Mouse (Mus musculus): ENCODE measurements at regions not wholly inside any gene's neighbourhood (a gene's known extent, or its start where the extent isn't known, plus 50 kb on each side); places are given as distances from the start of the nearest gene placed in this dataset.

GRCm38 (mm10) chr13:44509526-44510159 is 219.6 kb upstream of the Jarid2 start:
- ATAC-seq, result no peak
- 34% methylated on average over 11 of the region's 11 CpGs for WGBS
- H3K27ac ChIP-seq, result no peak overlapping the region

DNA sequence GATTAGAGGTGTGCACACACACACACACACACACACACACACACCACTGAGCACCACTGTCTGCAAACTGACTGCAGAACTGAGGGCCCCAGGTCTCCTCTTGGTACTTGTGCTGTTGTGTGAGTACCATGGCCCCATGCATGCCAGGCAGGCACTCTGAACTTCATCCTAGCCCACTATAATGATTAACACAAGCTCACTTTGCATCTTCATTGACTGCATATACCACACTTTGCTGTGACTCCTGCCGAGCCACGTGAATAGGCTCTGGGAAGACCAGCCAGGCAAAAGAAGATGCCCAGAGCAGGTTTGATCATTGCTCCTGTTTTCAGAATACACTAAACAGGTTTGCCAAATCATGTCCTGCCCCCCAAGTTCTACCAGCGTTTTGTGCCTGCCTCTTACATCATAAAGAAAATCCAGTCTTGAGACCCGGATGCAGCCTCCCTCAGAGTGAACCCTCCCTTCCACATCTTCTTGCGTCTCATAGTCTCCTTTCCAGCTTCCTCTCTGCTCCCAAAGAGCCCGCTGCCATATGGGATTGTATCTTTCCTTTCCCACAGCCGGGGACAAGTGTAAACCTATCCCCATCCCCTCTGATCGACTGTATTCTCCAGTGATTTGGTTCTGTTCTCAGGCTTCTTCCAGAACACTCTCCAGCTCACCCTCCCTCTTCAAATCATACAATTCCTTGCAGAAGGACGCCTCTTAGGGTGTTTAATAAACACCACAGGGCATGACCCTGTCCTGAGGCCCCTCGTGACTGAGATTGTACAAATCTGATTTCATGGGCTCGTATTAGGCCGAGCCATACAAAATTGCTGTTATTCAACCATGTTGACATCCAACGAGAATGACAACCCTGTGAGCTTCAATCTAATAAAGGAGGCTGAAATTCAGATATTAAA is 215.6 kb upstream of the Jarid2 start:
- no peak overlapping the region for H3K4me3 ChIP-seq
- H3K27me3 ChIP-seq, result no peaks in the 10 kb centered on the region
- no peak for ATAC-seq
- H3K36me3 ChIP-seq (ENCODE audit: poor library complexity, severe bottlenecking), result no peaks in the 10 kb centered on the region
- H3K4me2 ChIP-seq, result no peak overlapping the region
- no peak overlapping the region for H3K9ac ChIP-seq
- 73% methylated on average over 13 of the region's 13 CpGs for WGBS
- H3K9me3 ChIP-seq (replicated peaks), result no peaks in the 10 kb centered on the region
- no peak overlapping the region for H3K27ac ChIP-seq
- peaks cover 4% of the 10 kb centered on the region; the same call in 1 of the 2 replicates for H3K4me1 ChIP-seq

More at GRCm38 (mm10) chr13:44509526-44510159, 219.6 kb upstream of the Jarid2 start:
- no peak overlapping the region for H3K4me2 ChIP-seq
- H3K4me3 ChIP-seq, result no peak overlapping the region
- H3K9ac ChIP-seq, result no peak overlapping the region
- H3K9me3 ChIP-seq (replicated peaks), result no peaks in the 10 kb centered on the region
- H3K4me1 ChIP-seq, result peaks cover 8% of the 10 kb centered on the region; the same call in 1 of the 2 replicates
- H3K36me3 ChIP-seq (ENCODE audit: poor library complexity, severe bottlenecking), result no peaks in the 10 kb centered on the region
- H3K27me3 ChIP-seq, result no peaks in the 10 kb centered on the region

DNA sequence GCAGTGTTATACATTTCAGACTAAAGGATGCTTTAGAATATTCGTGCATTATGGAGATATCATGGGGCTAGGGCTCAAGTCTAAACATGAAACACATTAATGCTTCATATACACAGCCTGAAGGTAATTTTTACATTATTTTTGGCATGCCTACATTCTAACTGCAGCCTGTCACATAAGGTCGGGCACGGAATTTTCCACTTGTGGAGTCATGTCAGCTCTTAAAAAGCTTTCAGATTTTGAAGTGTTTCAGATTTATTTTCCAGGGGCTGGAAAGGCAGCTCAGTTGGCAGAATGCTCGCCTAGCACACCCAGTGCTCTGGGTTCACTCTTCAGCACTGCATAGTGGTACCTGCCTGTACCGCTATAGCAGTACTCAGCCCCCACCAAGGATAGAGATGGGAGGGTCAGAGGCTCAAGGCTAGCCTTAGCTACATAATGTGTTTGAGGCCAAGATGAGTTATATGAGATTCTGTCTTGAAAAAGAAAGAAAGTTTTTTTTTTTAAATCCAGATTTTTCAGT is 214.6 kb upstream of the Jarid2 start:
- WGBS, result 85% methylated on average over 5 of the region's 5 CpGs
- no peak overlapping the region for H3K27ac ChIP-seq
- no peak overlapping the region for H3K4me3 ChIP-seq
- H3K36me3 ChIP-seq (ENCODE audit: poor library complexity, severe bottlenecking), result no peaks in the 10 kb centered on the region
- H3K4me2 ChIP-seq, result no peak overlapping the region
- H3K4me1 ChIP-seq, result peaks cover under 1% of the 10 kb centered on the region; the same call in 1 of the 2 replicates
- no peaks in the 10 kb centered on the region for H3K27me3 ChIP-seq
- ATAC-seq, result no peak
- H3K9ac ChIP-seq, result no peak overlapping the region
- no peaks in the 10 kb centered on the region for H3K9me3 ChIP-seq (replicated peaks)

- ATAC-seq, result no peak
Measured at GRCm38 (mm10) chr13:44516863-44517262, 212.4 kb upstream of the Jarid2 start.

GRCm38 (mm10) chr13:44517312-44517711 is 212.0 kb upstream of the Jarid2 start:
- ATAC-seq, result no peak
- Histone ChIP-seq H3K4me2 (no peak overlapping the region), H3K4me3 (no peak overlapping the region), H3K4me1 (0 out of 2 replicates have a peak, but pooled peaks cover 3% of the 10 kb centered on the region), H3K9me3 (replicated peaks) (no peaks in the 10 kb centered on the region), H3K27ac (no peak overlapping the region), H3K36me3 (ENCODE audit: poor library complexity, severe bottlenecking) (no peaks in the 10 kb centered on the region), H3K9ac (no peak overlapping the region), H3K27me3 (no peaks in the 10 kb centered on the region)
- WGBS, result 89% methylated on average over 9 of the region's 9 CpGs

More at GRCm38 (mm10) chr13:44516863-44517262, 212.4 kb upstream of the Jarid2 start:
- 72% methylated on average over 4 of the region's 4 CpGs for WGBS
- Histone ChIP-seq H3K4me1 (0 out of 2 replicates have a peak, but pooled peaks cover 3% of the 10 kb centered on the region), H3K27ac (no peak overlapping the region), H3K36me3 (ENCODE audit: poor library complexity, severe bottlenecking) (no peaks in the 10 kb centered on the region), H3K27me3 (no peaks in the 10 kb centered on the region), H3K4me2 (no peak overlapping the region), H3K9me3 (replicated peaks) (no peaks in the 10 kb centered on the region), H3K9ac (no peak overlapping the region), H3K4me3 (no peak overlapping the region)

DNA sequence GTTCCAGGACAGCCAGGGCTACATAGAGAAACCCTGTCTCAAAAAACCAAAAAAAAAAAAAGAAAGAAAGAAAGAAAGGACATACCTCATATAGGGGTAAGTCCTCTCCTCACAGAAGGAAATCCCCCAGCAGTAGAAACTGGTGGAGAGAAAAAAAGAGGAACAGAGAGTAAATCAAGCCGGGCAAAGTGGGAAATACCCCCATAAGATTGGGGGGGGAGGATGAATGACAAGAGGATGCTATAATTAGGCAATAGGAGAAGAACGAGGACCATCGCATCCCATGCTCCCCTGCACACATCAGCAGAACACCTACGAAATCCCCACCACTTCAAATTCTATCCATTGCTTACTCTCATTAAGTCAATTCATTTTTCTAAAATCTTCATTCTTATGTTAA is 211.1 kb upstream of the Jarid2 start:
- WGBS, result 91% methylated on average over 4 of the region's 4 CpGs
- H3K9ac ChIP-seq, result no peak overlapping the region
- H3K4me1 ChIP-seq, result 0 out of 2 replicates have a peak, but pooled peaks cover 3% of the 10 kb centered on the region
- H3K36me3 ChIP-seq (ENCODE audit: poor library complexity, severe bottlenecking), result no peaks in the 10 kb centered on the region
- H3K27ac ChIP-seq, result no peak overlapping the region
- no peak overlapping the region for H3K4me3 ChIP-seq
- H3K4me2 ChIP-seq, result no peak overlapping the region
- H3K9me3 ChIP-seq (replicated peaks), result no peaks in the 10 kb centered on the region
- no peaks in the 10 kb centered on the region for H3K27me3 ChIP-seq
- ATAC-seq, result no peak

DNA sequence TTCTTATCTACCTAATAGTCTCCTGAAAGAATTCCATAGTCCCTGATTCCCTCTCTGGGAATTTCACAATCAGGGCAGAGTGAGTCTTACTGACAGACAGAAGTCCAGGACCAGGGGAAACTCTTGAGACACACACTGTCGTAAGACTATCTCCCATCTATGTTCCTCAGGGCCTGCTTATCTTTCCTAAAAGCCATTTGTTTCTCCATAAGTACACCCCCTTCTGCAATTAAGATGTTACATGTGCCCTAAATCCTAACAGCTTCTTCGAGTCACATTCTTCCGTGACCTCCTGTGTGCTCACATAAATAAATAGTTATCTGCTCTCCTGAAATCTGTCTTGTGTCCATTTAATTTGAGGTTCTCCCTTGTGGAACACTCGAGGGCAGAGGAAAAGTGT is 205.8 kb upstream of the Jarid2 start:
- ATAC-seq, result no peak
- H3K9me3 ChIP-seq (replicated peaks), result no peaks in the 10 kb centered on the region
- no peaks in the 10 kb centered on the region for H3K36me3 ChIP-seq (ENCODE audit: poor library complexity, severe bottlenecking)
- H3K4me2 ChIP-seq, result no peak overlapping the region
- 84% methylated on average over 4 of the region's 4 CpGs for WGBS
- 0 out of 2 replicates have a peak, but pooled peaks cover 3% of the 10 kb centered on the region for H3K4me1 ChIP-seq
- H3K9ac ChIP-seq, result no peak overlapping the region
- H3K4me3 ChIP-seq, result no peak overlapping the region
- no peak overlapping the region for H3K27ac ChIP-seq
- H3K27me3 ChIP-seq, result no peaks in the 10 kb centered on the region

DNA sequence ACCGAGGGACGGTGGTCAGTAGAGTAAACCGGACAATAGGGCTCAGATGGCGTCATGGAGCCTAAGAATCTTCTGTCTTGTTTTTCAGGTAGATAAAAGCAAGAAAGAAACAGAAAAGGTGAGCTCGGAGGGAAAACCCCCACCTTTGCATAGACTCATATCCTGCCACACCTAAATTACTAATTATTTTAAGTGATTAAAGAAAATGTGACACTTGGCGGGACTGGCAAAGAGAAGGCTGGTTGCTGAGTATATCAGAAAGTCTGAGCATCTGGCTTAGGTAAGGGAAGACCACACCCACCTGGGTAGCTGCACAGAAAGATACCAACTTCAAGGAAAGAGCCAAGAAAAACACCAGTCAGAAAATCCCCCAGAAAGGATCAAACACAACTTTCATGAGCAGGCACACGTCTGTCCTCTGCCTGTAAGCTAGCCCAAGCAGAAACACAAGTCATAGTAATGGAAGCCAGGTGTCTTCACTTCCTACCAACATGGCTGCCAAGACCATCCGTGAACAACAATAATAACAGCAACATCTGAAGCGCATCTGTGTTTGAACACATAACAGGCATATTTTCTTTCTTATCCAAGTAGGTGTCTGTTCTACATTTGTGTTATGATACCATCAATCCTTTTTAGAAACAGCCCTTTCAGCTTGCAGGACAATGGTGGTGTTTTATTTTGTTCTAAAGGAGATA is 198.3 kb upstream of the Jarid2 start:
- Histone ChIP-seq H3K27me3 (no peaks in the 10 kb centered on the region), H3K4me2 (no peak overlapping the region), H3K4me3 (no peak overlapping the region), H3K4me1 (no peaks in the 10 kb centered on the region), H3K36me3 (ENCODE audit: poor library complexity, severe bottlenecking) (no peaks in the 10 kb centered on the region), H3K9me3 (replicated peaks) (no peaks in the 10 kb centered on the region), H3K9ac (no peak overlapping the region), H3K27ac (no peak overlapping the region)
- ATAC-seq, result no peak
- WGBS, result 90% methylated on average over 9 of the region's 9 CpGs

DNA sequence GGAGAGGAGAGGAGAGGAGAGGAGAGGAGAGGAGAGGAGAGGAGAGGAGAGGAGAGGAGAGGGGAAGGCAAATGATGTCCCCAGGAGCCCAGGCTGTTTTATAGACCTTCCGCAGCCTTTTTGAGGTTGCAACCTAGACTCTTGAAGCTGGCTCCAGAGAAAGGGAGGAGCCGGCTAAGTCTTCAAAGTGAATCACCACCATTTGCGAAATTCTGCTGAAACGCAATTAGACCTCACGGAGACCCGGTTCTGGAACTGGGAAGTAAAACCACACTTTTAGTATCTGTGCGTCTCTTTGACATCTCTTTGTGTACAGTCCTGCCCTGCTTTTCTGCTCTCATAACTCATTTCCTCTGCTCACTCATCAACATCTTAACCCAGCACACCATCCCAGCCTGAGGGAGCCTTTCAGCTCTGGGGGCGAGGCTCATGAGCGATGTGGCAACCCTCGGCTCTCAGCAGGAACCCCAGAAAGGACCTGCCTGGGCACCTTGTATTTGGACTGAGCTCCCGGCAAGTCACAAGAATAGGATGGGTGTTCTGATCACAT is 196.6 kb upstream of the Jarid2 start:
- H3K4me2 ChIP-seq, result no peak overlapping the region
- H3K9ac ChIP-seq, result no peak overlapping the region
- no peak overlapping the region for H3K4me3 ChIP-seq
- H3K4me1 ChIP-seq, result no peaks in the 10 kb centered on the region
- 91% methylated on average over 11 of the region's 11 CpGs for WGBS
- H3K27ac ChIP-seq, result no peak overlapping the region
- no peaks in the 10 kb centered on the region for H3K9me3 ChIP-seq (replicated peaks)
- H3K27me3 ChIP-seq, result no peaks in the 10 kb centered on the region
- no peaks in the 10 kb centered on the region for H3K36me3 ChIP-seq (ENCODE audit: poor library complexity, severe bottlenecking)
- no peak for ATAC-seq

- Histone ChIP-seq H3K9ac (no peak overlapping the region), H3K27me3 (no peaks in the 10 kb centered on the region), H3K9me3 (replicated peaks) (no peaks in the 10 kb centered on the region), H3K36me3 (ENCODE audit: poor library complexity, severe bottlenecking) (no peaks in the 10 kb centered on the region), H3K4me2 (no peak overlapping the region), H3K4me3 (no peak overlapping the region), H3K4me1 (no peaks in the 10 kb centered on the region), H3K27ac (no peak overlapping the region)
- no peak for ATAC-seq
- WGBS, result 91% methylated on average over 6 of the region's 6 CpGs
Measured at GRCm38 (mm10) chr13:44534575-44535080, 194.6 kb upstream of the Jarid2 start.

- Histone ChIP-seq H3K9ac (no peak overlapping the region), H3K4me3 (no peak overlapping the region), H3K27ac (no peak overlapping the region), H3K4me1 (no peaks in the 10 kb centered on the region), H3K27me3 (no peaks in the 10 kb centered on the region), H3K4me2 (no peak overlapping the region), H3K36me3 (ENCODE audit: poor library complexity, severe bottlenecking) (no peaks in the 10 kb centered on the region), H3K9me3 (replicated peaks) (no peaks in the 10 kb centered on the region)
- ATAC-seq, result no peak
- WGBS, result 95% methylated on average over 18 of the region's 18 CpGs
Measured at GRCm38 (mm10) chr13:44535441-44535840, 193.8 kb upstream of the Jarid2 start.
